Mouse (Mus musculus): ENCODE results near the gene Gpcpd1. TPM values are rescaled to one million over a fixed set of nuclear protein-coding genes. Genes with fewer than 3 reads are reported as not detected.

The Gpcpd1 gene
- polyA plus RNA-seq (2012; rRNA removed), result 1.6 TPM in 2 replicates

GRCm38 (mm10) chr2:132587240-132587779 lies at the start of gene Gpcpd1:
Gene Gpcpd1, minus strand, starts transcription at chr2:132587729.
- H3K4me3 ChIP-seq (ENCODE audit: low read depth, low read length), result no peak within 1 kb of the TSS
- H3K4me1 ChIP-seq (ENCODE audit: control insufficient read depth, insufficient read depth, insufficient read length, low read length), result peaks cover 3% of the 10 kb centered on the region; the same call in 1 of the 2 replicates
- WGBS, result 94% methylated on average over 7 of the region's 7 CpGs
- no peaks in the 10 kb centered on the region for H3K27me3 ChIP-seq (ENCODE audit: control insufficient read depth, insufficient read depth, low read length)
- no peaks in the 10 kb centered on the region for H3K36me3 ChIP-seq (ENCODE audit: control insufficient read depth, insufficient read depth, low read length)
- H3K27ac ChIP-seq (ENCODE audit: insufficient read depth, low read depth, low read length), result no peak within 1 kb of the TSS
- TF ChIP-seq POLR2A (IDR thresholded peaks at IDR 0.05; ENCODE audit: low read depth, low read length), result no peak
- no peak for TF ChIP-seq CTCF (IDR thresholded peaks at IDR 0.05; ENCODE audit: extremely low read depth, insufficient read length, insufficient replicate concordance, low read depth, low read length)

GRCm38 (mm10) chr2:132636534-132636933 lies 49.0 kb upstream of the Gpcpd1 start:
- TF ChIP-seq CTCF (IDR thresholded peaks at IDR 0.05; ENCODE audit: extremely low read depth, insufficient read length, insufficient replicate concordance, low read depth, low read length), result no peak
- TF ChIP-seq POLR2A (IDR thresholded peaks at IDR 0.05; ENCODE audit: low read depth, low read length), result no peak
- Histone ChIP-seq H3K4me3 (ENCODE audit: low read depth, low read length) (no peak overlapping the region), H3K27me3 (ENCODE audit: control insufficient read depth, insufficient read depth, low read length) (no peaks in the 10 kb centered on the region), H3K27ac (ENCODE audit: insufficient read depth, low read depth, low read length) (no peak overlapping the region), H3K36me3 (ENCODE audit: control insufficient read depth, insufficient read depth, low read length) (no peaks in the 10 kb centered on the region), H3K4me1 (ENCODE audit: control insufficient read depth, insufficient read depth, insufficient read length, low read length) (peaks cover 4% of the 10 kb centered on the region; the same call in 1 of the 2 replicates)
- 81% methylated on average over 1 of the region's 1 CpGs for WGBS

GRCm38 (mm10) chr2:132628626-132629025 lies 41.1 kb upstream of the Gpcpd1 start:
- no peak overlapping the region for H3K27ac ChIP-seq (ENCODE audit: insufficient read depth, low read depth, low read length)
- WGBS, result 88% methylated on average over 2 of the region's 2 CpGs
- H3K4me1 ChIP-seq (ENCODE audit: control insufficient read depth, insufficient read depth, insufficient read length, low read length), result no peaks in the 10 kb centered on the region
- no peaks in the 10 kb centered on the region for H3K36me3 ChIP-seq (ENCODE audit: control insufficient read depth, insufficient read depth, low read length)
- TF ChIP-seq POLR2A (IDR thresholded peaks at IDR 0.05; ENCODE audit: low read depth, low read length), result no peak
- no peak for TF ChIP-seq CTCF (IDR thresholded peaks at IDR 0.05; ENCODE audit: extremely low read depth, insufficient read length, insufficient replicate concordance, low read depth, low read length)
- no peaks in the 10 kb centered on the region for H3K27me3 ChIP-seq (ENCODE audit: control insufficient read depth, insufficient read depth, low read length)
- no peak overlapping the region for H3K4me3 ChIP-seq (ENCODE audit: low read depth, low read length)

GRCm38 (mm10) chr2:132623092-132623491 lies 35.6 kb upstream of the Gpcpd1 start:
- H3K36me3 ChIP-seq (ENCODE audit: control insufficient read depth, insufficient read depth, low read length), result no peaks in the 10 kb centered on the region
- WGBS, result 73% methylated on average over 1 of the region's 1 CpGs
- no peak overlapping the region for H3K27ac ChIP-seq (ENCODE audit: insufficient read depth, low read depth, low read length)
- H3K4me3 ChIP-seq (ENCODE audit: low read depth, low read length), result no peak overlapping the region
- H3K4me1 ChIP-seq (ENCODE audit: control insufficient read depth, insufficient read depth, insufficient read length, low read length), result no peaks in the 10 kb centered on the region
- no peak for TF ChIP-seq POLR2A (IDR thresholded peaks at IDR 0.05; ENCODE audit: low read depth, low read length)
- no peak for TF ChIP-seq CTCF (IDR thresholded peaks at IDR 0.05; ENCODE audit: extremely low read depth, insufficient read length, insufficient replicate concordance, low read depth, low read length)
- H3K27me3 ChIP-seq (ENCODE audit: control insufficient read depth, insufficient read depth, low read length), result no peaks in the 10 kb centered on the region

GRCm38 (mm10) chr2:132617693-132618092 lies 30.2 kb upstream of the Gpcpd1 start:
- Histone ChIP-seq H3K36me3 (ENCODE audit: control insufficient read depth, insufficient read depth, low read length) (no peaks in the 10 kb centered on the region), H3K4me1 (ENCODE audit: control insufficient read depth, insufficient read depth, insufficient read length, low read length) (no peaks in the 10 kb centered on the region), H3K27ac (ENCODE audit: insufficient read depth, low read depth, low read length) (no peak overlapping the region), H3K4me3 (ENCODE audit: low read depth, low read length) (no peak overlapping the region), H3K27me3 (ENCODE audit: control insufficient read depth, insufficient read depth, low read length) (no peaks in the 10 kb centered on the region)
- TF ChIP-seq POLR2A (IDR thresholded peaks at IDR 0.05; ENCODE audit: low read depth, low read length) (no peak), CTCF (IDR thresholded peaks at IDR 0.05; ENCODE audit: extremely low read depth, insufficient read length, insufficient replicate concordance, low read depth, low read length) (no peak)
- 81% methylated on average over 3 of the region's 3 CpGs for WGBS

- TF ChIP-seq CTCF (IDR thresholded peaks at IDR 0.05; ENCODE audit: extremely low read depth, insufficient read length, insufficient replicate concordance, low read depth, low read length), result no peak
- TF ChIP-seq POLR2A (IDR thresholded peaks at IDR 0.05; ENCODE audit: low read depth, low read length), result no peak
- no peak overlapping the region; the same call in 1 of the 2 replicates for H3K27ac ChIP-seq (ENCODE audit: insufficient read depth, low read depth, low read length)
Observed at GRCm38 (mm10) chr2:132613581-132614188, 26.2 kb upstream of the Gpcpd1 start.

GRCm38 (mm10) chr2:132611551-132612233 lies 24.2 kb upstream of the Gpcpd1 start:
- 91% methylated on average over 4 of the region's 4 CpGs for WGBS
- H3K27ac ChIP-seq (ENCODE audit: insufficient read depth, low read depth, low read length), result no peak overlapping the region
- no peaks in the 10 kb centered on the region for H3K36me3 ChIP-seq (ENCODE audit: control insufficient read depth, insufficient read depth, low read length)
- TF ChIP-seq CTCF (IDR thresholded peaks at IDR 0.05; ENCODE audit: extremely low read depth, insufficient read length, insufficient replicate concordance, low read depth, low read length) (no peak), POLR2A (IDR thresholded peaks at IDR 0.05; ENCODE audit: low read depth, low read length) (no peak)
- H3K4me1 ChIP-seq (ENCODE audit: control insufficient read depth, insufficient read depth, insufficient read length, low read length), result peaks cover 11% of the 10 kb centered on the region; the same call in 1 of the 2 replicates
- H3K4me3 ChIP-seq (ENCODE audit: low read depth, low read length), result no peak overlapping the region
- no peaks in the 10 kb centered on the region for H3K27me3 ChIP-seq (ENCODE audit: control insufficient read depth, insufficient read depth, low read length)

More at GRCm38 (mm10) chr2:132613581-132614188, 26.2 kb upstream of the Gpcpd1 start:
- Histone ChIP-seq H3K36me3 (ENCODE audit: control insufficient read depth, insufficient read depth, low read length) (no peaks in the 10 kb centered on the region), H3K27me3 (ENCODE audit: control insufficient read depth, insufficient read depth, low read length) (no peaks in the 10 kb centered on the region), H3K4me1 (ENCODE audit: control insufficient read depth, insufficient read depth, insufficient read length, low read length) (no peaks in the 10 kb centered on the region), H3K4me3 (ENCODE audit: low read depth, low read length) (no peak overlapping the region)
- WGBS, result 18% methylated on average over 5 of the region's 5 CpGs

All from small intestine, adult 2 months (tissue).